Mouse (Mus musculus): ENCODE data around the gene Gpr152.

GRCm38 (mm10) chr19:4169810-4170209 lies 30.2 kb downstream of the Gpr152 start:
- TF ChIP-seq CTCF (IDR thresholded peaks at IDR 0.05; ENCODE audit: low read depth) (no peak), EP300 (IDR thresholded peaks at IDR 0.05; ENCODE audit: low read depth) (no peak)

Measured in liver, embryonic 14.5 days (tissue).